Mouse (Mus musculus): ENCODE measurements around the gene Defb30. TPM values are rescaled to one million over a fixed set of nuclear protein-coding genes. Genes with fewer than 3 reads are reported as not detected.

Defb30 gene
- polyA plus RNA-seq (2016; fragmentation: Nextera tagmentation; extraction: Ambion mirVana), result not detected in 2 replicates

- no peaks in the 10 kb centered on the region for H3K9me3 ChIP-seq (replicated peaks)
- no peak within 1 kb of the TSS for H3K4me2 ChIP-seq
- ATAC-seq, result no peak
- no peak within 1 kb of the TSS for H3K9ac ChIP-seq
- H3K27ac ChIP-seq, result no peak within 1 kb of the TSS
- WGBS (ENCODE audit: insufficient replicate concordance), result 75% methylated on average over 11 of the region's 14 CpGs
- peaks cover 9% of the 10 kb centered on the region for H3K4me1 ChIP-seq
- H3K36me3 ChIP-seq, result no peaks in the 10 kb centered on the region
- no peak within 1 kb of the TSS for H3K4me3 ChIP-seq
- peaks cover 20% of the 10 kb centered on the region for H3K27me3 ChIP-seq (replicated peaks)
These were observed at the start of gene Defb30 for GRCm38 (mm10) chr14:63049910-63050370. Gene Defb30, minus strand, starts transcription at chr14:63049960.

- Histone ChIP-seq H3K9me3 (replicated peaks) (peaks cover 4% of the 10 kb centered on the region; the same call in 1 of the 2 replicates), H3K27me3 (replicated peaks) (peaks cover 40% of the 10 kb centered on the region), H3K9ac (peak overlapping the region; percentile 50), H3K4me1 (peaks cover 60% of the 10 kb centered on the region), H3K36me3 (no peaks in the 10 kb centered on the region), H3K4me3 (peak overlapping the region; percentile 10), H3K4me2 (peak overlapping the region; percentile 67), H3K27ac (peak overlapping the region; percentile 74)
- peak; percentile 89 for ATAC-seq
- 4% methylated on average over 15 of the region's 15 CpGs for WGBS (ENCODE audit: insufficient replicate concordance)
These were observed 17.9 kb upstream of the Defb30 start for GRCm38 (mm10) chr14:63067708-63068107.

GRCm38 (mm10) chr14:63066630-63067310 is 17.0 kb upstream of the Defb30 start:
- ATAC-seq, result no peak
- H3K4me1 ChIP-seq, result peaks cover 67% of the 10 kb centered on the region
- H3K9ac ChIP-seq, result peak overlapping the region; percentile 50
- H3K9me3 ChIP-seq (replicated peaks), result peaks cover 4% of the 10 kb centered on the region; the same call in 1 of the 2 replicates
- peak overlapping the region; percentile 67 for H3K4me2 ChIP-seq
- H3K27ac ChIP-seq, result peak overlapping the region; percentile 78
- H3K36me3 ChIP-seq, result no peaks in the 10 kb centered on the region
- 22% methylated on average over 16 of the region's 16 CpGs for WGBS (ENCODE audit: insufficient replicate concordance)
- H3K27me3 ChIP-seq (replicated peaks), result peaks cover 31% of the 10 kb centered on the region
- no peak overlapping the region for H3K4me3 ChIP-seq

- ATAC-seq, result no peak
- peak overlapping the region; percentile 63 for H3K27ac ChIP-seq
- peaks cover 4% of the 10 kb centered on the region; the same call in 1 of the 2 replicates for H3K9me3 ChIP-seq (replicated peaks)
- H3K27me3 ChIP-seq (replicated peaks), result peaks cover 18% of the 10 kb centered on the region
- 0 out of 2 replicates have a peak overlapping the region, but pooled peaks have one; percentile 24 for H3K9ac ChIP-seq
- no peaks in the 10 kb centered on the region for H3K36me3 ChIP-seq
- no peak overlapping the region for H3K4me3 ChIP-seq
- H3K4me2 ChIP-seq, result no peak overlapping the region
- H3K4me1 ChIP-seq, result peaks cover 80% of the 10 kb centered on the region
- WGBS (ENCODE audit: insufficient replicate concordance), result 77% methylated on average over 5 of the region's 5 CpGs
These were observed 15.6 kb upstream of the Defb30 start for GRCm38 (mm10) chr14:63065391-63065790.

GRCm38 (mm10) chr14:63062184-63062583 is 12.4 kb upstream of the Defb30 start:
- H3K9me3 ChIP-seq (replicated peaks), result peaks cover 4% of the 10 kb centered on the region; the same call in 1 of the 2 replicates
- ATAC-seq, result peak; percentile 93
- no peaks in the 10 kb centered on the region for H3K36me3 ChIP-seq
- H3K27ac ChIP-seq, result peak overlapping the region; percentile 84
- H3K9ac ChIP-seq, result peak overlapping the region; percentile 52; the same call in 1 of the 2 replicates
- peak overlapping the region; percentile 3; the same call in 1 of the 2 replicates for H3K4me3 ChIP-seq
- peak overlapping the region; percentile 57 for H3K4me2 ChIP-seq
- H3K27me3 ChIP-seq (replicated peaks), result no peaks in the 10 kb centered on the region
- 21% methylated on average over 2 of the region's 2 CpGs for WGBS (ENCODE audit: insufficient replicate concordance)
- H3K4me1 ChIP-seq, result peaks cover 65% of the 10 kb centered on the region

- H3K4me1 ChIP-seq, result peaks cover 47% of the 10 kb centered on the region
- ATAC-seq, result no peak
- H3K36me3 ChIP-seq, result no peaks in the 10 kb centered on the region
- peaks cover 12% of the 10 kb centered on the region for H3K27me3 ChIP-seq (replicated peaks)
- no peak overlapping the region for H3K4me2 ChIP-seq
- 64% methylated on average over 10 of the region's 10 CpGs for WGBS (ENCODE audit: insufficient replicate concordance)
- no peak overlapping the region for H3K4me3 ChIP-seq
- H3K9me3 ChIP-seq (replicated peaks), result peaks cover 4% of the 10 kb centered on the region; the same call in 1 of the 2 replicates
- H3K9ac ChIP-seq, result 0 out of 2 replicates have a peak overlapping the region, but pooled peaks have one; percentile 19
- H3K27ac ChIP-seq, result peak overlapping the region; percentile 84; the same call in 1 of the 2 replicates
These were observed 10.6 kb upstream of the Defb30 start for GRCm38 (mm10) chr14:63060361-63060760.

GRCm38 (mm10) chr14:63054729-63055128 is 5.0 kb upstream of the Defb30 start:
- Histone ChIP-seq H3K9ac (no peak overlapping the region), H3K4me3 (no peak overlapping the region), H3K9me3 (replicated peaks) (no peaks in the 10 kb centered on the region), H3K27ac (no peak overlapping the region), H3K4me2 (no peak overlapping the region), H3K4me1 (peaks cover 12% of the 10 kb centered on the region), H3K27me3 (replicated peaks) (peaks cover 35% of the 10 kb centered on the region), H3K36me3 (no peaks in the 10 kb centered on the region)
- WGBS (ENCODE audit: insufficient replicate concordance), result 29% methylated on average over 6 of the region's 6 CpGs
- ATAC-seq, result peak; percentile 77

- no peak for ATAC-seq
- Histone ChIP-seq H3K4me1 (peaks cover 12% of the 10 kb centered on the region), H3K4me3 (no peak overlapping the region), H3K36me3 (no peaks in the 10 kb centered on the region), H3K27me3 (replicated peaks) (peaks cover 27% of the 10 kb centered on the region), H3K27ac (no peak overlapping the region), H3K4me2 (no peak overlapping the region), H3K9me3 (replicated peaks) (no peaks in the 10 kb centered on the region), H3K9ac (no peak overlapping the region)
- WGBS (ENCODE audit: insufficient replicate concordance), result 15% methylated on average over 5 of the region's 5 CpGs
These were observed 1.0 kb upstream of the Defb30 start for GRCm38 (mm10) chr14:63050769-63051168.

GRCm38 (mm10) chr14:63046691-63047090 is 3.1 kb downstream of the Defb30 start, which contains the start of gene Defb42:
Gene Defb42, plus strand, starts transcription at chr14:63046991.
- 0 out of 2 replicates have a peak, but pooled peaks cover under 1% of the 10 kb centered on the region for H3K27me3 ChIP-seq (replicated peaks)
- no peaks in the 10 kb centered on the region for H3K36me3 ChIP-seq
- no peak within 1 kb of the TSS for H3K4me3 ChIP-seq
- no peak for ATAC-seq
- no peaks in the 10 kb centered on the region for H3K9me3 ChIP-seq (replicated peaks)
- no peaks in the 10 kb centered on the region; the same call in 1 of the 2 replicates for H3K4me1 ChIP-seq
- no peak within 1 kb of the TSS for H3K27ac ChIP-seq
- 58% methylated on average over 3 of the region's 3 CpGs for WGBS (ENCODE audit: insufficient replicate concordance)
- H3K9ac ChIP-seq, result no peak within 1 kb of the TSS
- no peak within 1 kb of the TSS for H3K4me2 ChIP-seq

- Histone ChIP-seq H3K4me3 (no peak overlapping the region), H3K9me3 (replicated peaks) (no peaks in the 10 kb centered on the region), H3K27me3 (replicated peaks) (peaks cover 9% of the 10 kb centered on the region; the same call in 1 of the 2 replicates), H3K4me1 (no peaks in the 10 kb centered on the region), H3K27ac (no peak overlapping the region), H3K36me3 (no peaks in the 10 kb centered on the region), H3K9ac (no peak overlapping the region), H3K4me2 (no peak overlapping the region)
- 34% methylated on average over 6 of the region's 6 CpGs for WGBS (ENCODE audit: insufficient replicate concordance)
- no peak for ATAC-seq
These were observed 29.1 kb downstream of the Defb30 start for GRCm38 (mm10) chr14:63020524-63021156.

GRCm38 (mm10) chr14:63014667-63015066 is 35.1 kb downstream of the Defb30 start:
- Histone ChIP-seq H3K4me1 (no peaks in the 10 kb centered on the region), H3K4me2 (no peak overlapping the region), H3K9ac (no peak overlapping the region), H3K4me3 (no peak overlapping the region), H3K27ac (no peak overlapping the region), H3K36me3 (no peaks in the 10 kb centered on the region), H3K27me3 (replicated peaks) (no peaks in the 10 kb centered on the region; the same call in 1 of the 2 replicates), H3K9me3 (replicated peaks) (no peaks in the 10 kb centered on the region)
- 74% methylated on average over 4 of the region's 4 CpGs for WGBS (ENCODE audit: insufficient replicate concordance)
- no peak for ATAC-seq

GRCm38 (mm10) chr14:63013082-63013481 is 36.7 kb downstream of the Defb30 start:
- Histone ChIP-seq H3K27me3 (replicated peaks) (no peaks in the 10 kb centered on the region), H3K4me2 (no peak overlapping the region), H3K4me1 (no peaks in the 10 kb centered on the region), H3K9me3 (replicated peaks) (no peaks in the 10 kb centered on the region), H3K27ac (no peak overlapping the region), H3K36me3 (no peaks in the 10 kb centered on the region), H3K9ac (no peak overlapping the region), H3K4me3 (no peak overlapping the region)
- 62% methylated on average over 4 of the region's 4 CpGs for WGBS (ENCODE audit: insufficient replicate concordance)
- ATAC-seq, result no peak
